Mouse (Mus musculus) gastrocnemius, postnatal 25 days (tissue): ENCODE measurements around the gene Dtx2. TPM values are rescaled to one million over a fixed set of nuclear protein-coding genes. Genes with fewer than 3 reads are reported as not detected.

Experiments
- DNase-seq: peaks from one replicate; pipeline ENCODE4 v3.0.0; 2022
- total RNA-seq, 2 experiments: library from RNA; stranded (reverse); gene quantifications; 1 replicate in 1 of 2; 2 replicates in 1 of 2; pipeline ENCODE4 v1.2.3; 2021

The Dtx2 gene
- total RNA-seq, 2 experiments from 2014 or later = 5.9 to 7.3 TPM

GRCm38 (mm10) chr5:135974365-135974764, 20.2 kb upstream of the Dtx2 start, which contains the start of gene Ssc4d:
Ssc4d (minus strand) TSS chr5:135974531.
- no peak for DNase-seq

- DNase-seq = no peak
Measured at GRCm38 (mm10) chr5:135975893-135976668, 18.5 kb upstream of the Dtx2 start.

- no peak for DNase-seq
Measured at GRCm38 (mm10) chr5:135979381-135979780, 15.2 kb upstream of the Dtx2 start.

GRCm38 (mm10) chr5:135979904-135980303, 14.7 kb upstream of the Dtx2 start, which contains the start of gene Zp3:
Zp3 (plus strand) TSS chr5:135980099.
- DNase-seq = no peak

GRCm38 (mm10) chr5:135982398-135982797, 12.2 kb upstream of the Dtx2 start:
- peak; percentile 55 for DNase-seq

- no peak for DNase-seq
Measured at GRCm38 (mm10) chr5:135984546-135985044, 10.0 kb upstream of the Dtx2 start.

GRCm38 (mm10) chr5:135987248-135987647, 7.4 kb upstream of the Dtx2 start:
- no peak for DNase-seq

GRCm38 (mm10) chr5:135990601-135991000, 4.0 kb upstream of the Dtx2 start:
- DNase-seq = no peak

GRCm38 (mm10) chr5:135993381-135993965, 1.1 kb upstream of the Dtx2 start:
- no peak for DNase-seq

- no peak for DNase-seq
Measured at GRCm38 (mm10) chr5:135994335-135994724, 270 bp upstream of the Dtx2 start.

GRCm38 (mm10) chr5:135996162-135996561, 1.6 kb downstream of the Dtx2 start:
- no peak for DNase-seq

- no peak for DNase-seq
Measured at GRCm38 (mm10) chr5:136001222-136001621, 6.6 kb downstream of the Dtx2 start.

GRCm38 (mm10) chr5:136002325-136002724, 7.7 kb downstream of the Dtx2 start:
- DNase-seq = no peak

GRCm38 (mm10) chr5:136002751-136003151, 8.2 kb downstream of the Dtx2 start:
- DNase-seq = no peak

- no peak for DNase-seq
Measured at GRCm38 (mm10) chr5:136004537-136004936, 9.9 kb downstream of the Dtx2 start.

GRCm38 (mm10) chr5:136007745-136008144, 13.1 kb downstream of the Dtx2 start:
- DNase-seq = no peak

GRCm38 (mm10) chr5:136014877-136015276, 20.3 kb downstream of the Dtx2 start:
- DNase-seq = no peak

GRCm38 (mm10) chr5:136015586-136015985, 21.0 kb downstream of the Dtx2 start:
- no peak for DNase-seq

GRCm38 (mm10) chr5:136016014-136016876, 21.6 kb downstream of the Dtx2 start:
- no peak for DNase-seq

GRCm38 (mm10) chr5:136017262-136017661, 22.7 kb downstream of the Dtx2 start:
- peak; percentile 58 for DNase-seq

- no peak for DNase-seq
Measured at GRCm38 (mm10) chr5:136018726-136019125, 24.1 kb downstream of the Dtx2 start.

- DNase-seq = peak; percentile 42
Measured at GRCm38 (mm10) chr5:136019907-136020306, 25.3 kb downstream of the Dtx2 start.

GRCm38 (mm10) chr5:136025712-136026111, 31.1 kb downstream of the Dtx2 start:
- DNase-seq = peak; percentile 75
